Mouse (Mus musculus) layer of hippocampus, adult 2 months (tissue): ENCODE measurements around the gene Cyp2d11. TPM values are rescaled to one million over a fixed set of nuclear protein-coding genes. Genes with fewer than 3 reads are reported as not detected.
A peak's percentile ranks its signal among the peaks of the same experiment; 100 is the strongest.

ENCODE experiments used
- DNase-seq, 2 experiments: peaks; one replicate each; pipeline ENCODE4 v3.0.0; 2022; ENCODE audit warnings: low spot score in 2 of 2
- H3K27ac ChIP-seq: fragments of 200-600 bp; 2 replicates; pipeline ENCODE4 v1.8.1; 2022
- H3K4me3 ChIP-seq: fragments of 200-600 bp; 2 replicates; pipeline ENCODE4 v1.8.1; 2022; ENCODE audit warnings: mild to moderate bottlenecking
- CTCF ChIP-seq: fragments of 200-600 bp; conservative IDR thresholded peaks from 2 replicates; pipeline ENCODE4 v1.8.1; 2022; ENCODE audit warnings: antibody characterized with exemption, mild to moderate bottlenecking, moderate library complexity
- total RNA-seq, 2 experiments: library from RNA; stranded (reverse); gene quantifications; 2 replicates each; pipeline ENCODE4 v1.2.3; 2021

The Cyp2d11 gene
- total RNA-seq, 2 experiments from 2014 or later = 0.23 TPM; not detected in 1

DNA sequence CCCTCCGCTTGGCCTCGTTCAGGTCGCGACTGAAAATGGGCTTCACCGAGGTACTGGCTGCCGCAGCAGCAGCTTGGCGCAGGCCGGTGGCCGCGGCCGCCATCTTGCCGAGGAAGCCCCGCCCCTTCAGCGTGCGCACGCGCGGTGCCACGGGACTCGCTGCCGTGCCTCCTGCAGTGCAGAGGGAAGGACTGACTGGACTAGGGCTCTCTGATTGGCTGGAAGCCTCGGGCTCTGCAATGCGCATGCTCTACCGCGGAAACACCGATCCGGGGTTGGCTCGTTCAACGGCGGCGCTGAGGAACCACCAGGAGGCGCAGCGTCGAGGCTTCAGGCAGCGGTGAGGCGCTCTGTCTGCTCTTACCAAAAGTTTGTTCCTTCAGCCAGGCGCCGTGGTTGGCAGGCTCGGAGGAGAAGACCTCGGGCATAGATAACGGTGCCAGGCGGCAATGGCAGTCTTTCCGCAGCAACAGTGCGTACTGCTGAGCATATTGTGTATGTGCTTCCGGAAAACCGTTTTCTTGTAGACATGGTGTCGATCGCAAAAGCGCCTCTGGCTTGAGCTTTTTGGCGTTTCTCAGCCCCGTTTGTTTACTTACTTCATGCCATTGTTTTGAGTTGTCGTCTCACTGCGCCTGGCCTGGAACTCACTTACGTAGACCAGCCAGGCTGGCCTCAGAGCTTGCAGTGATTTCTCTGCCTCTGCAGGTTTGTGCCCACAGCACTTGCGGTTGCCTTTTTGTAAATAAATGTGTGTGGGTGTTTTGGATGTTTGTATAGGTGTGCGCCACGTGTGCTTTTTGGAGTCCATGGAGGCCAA, 39.5 kb downstream of the Cyp2d11 start, which contains the start of gene Ndufa6:
Gene Ndufa6, minus strand, starts transcription at position 197 of the 820 bp plus-strand sequence.
- H3K27ac ChIP-seq = peak within 1 kb of the TSS; percentile 99

DNA sequence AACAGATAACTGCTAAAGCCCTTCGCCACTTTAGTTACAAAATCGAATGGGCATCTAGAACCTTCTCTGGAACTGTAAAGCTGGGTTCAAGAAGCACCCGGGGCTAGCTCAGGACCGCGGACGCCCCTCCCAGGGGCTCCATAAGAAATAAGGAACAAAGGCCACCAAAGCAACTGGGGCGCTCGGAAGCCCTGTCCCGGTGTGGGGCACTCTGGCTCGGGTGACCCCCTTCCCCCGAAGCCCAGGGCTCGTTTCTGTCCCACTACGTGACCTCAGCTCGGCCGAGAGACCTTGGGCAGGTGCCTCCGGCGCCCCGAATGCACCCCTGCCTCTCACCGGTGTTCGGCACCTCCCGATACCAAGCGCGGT, 40.1 kb downstream of the Cyp2d11 start:
- DNase-seq = no peak
- no peak for TF ChIP-seq CTCF
- peak overlapping the region; percentile 88 for H3K4me3 ChIP-seq
- peak overlapping the region; percentile 99 for H3K27ac ChIP-seq

More for the DNA sequence above, 39.5 kb downstream of the Cyp2d11 start, which contains the start of gene Ndufa6:
- peak; percentile 97 for TF ChIP-seq CTCF
- DNase-seq = peak; percentile 97 to 98
- peak within 1 kb of the TSS; percentile 88 for H3K4me3 ChIP-seq

DNA sequence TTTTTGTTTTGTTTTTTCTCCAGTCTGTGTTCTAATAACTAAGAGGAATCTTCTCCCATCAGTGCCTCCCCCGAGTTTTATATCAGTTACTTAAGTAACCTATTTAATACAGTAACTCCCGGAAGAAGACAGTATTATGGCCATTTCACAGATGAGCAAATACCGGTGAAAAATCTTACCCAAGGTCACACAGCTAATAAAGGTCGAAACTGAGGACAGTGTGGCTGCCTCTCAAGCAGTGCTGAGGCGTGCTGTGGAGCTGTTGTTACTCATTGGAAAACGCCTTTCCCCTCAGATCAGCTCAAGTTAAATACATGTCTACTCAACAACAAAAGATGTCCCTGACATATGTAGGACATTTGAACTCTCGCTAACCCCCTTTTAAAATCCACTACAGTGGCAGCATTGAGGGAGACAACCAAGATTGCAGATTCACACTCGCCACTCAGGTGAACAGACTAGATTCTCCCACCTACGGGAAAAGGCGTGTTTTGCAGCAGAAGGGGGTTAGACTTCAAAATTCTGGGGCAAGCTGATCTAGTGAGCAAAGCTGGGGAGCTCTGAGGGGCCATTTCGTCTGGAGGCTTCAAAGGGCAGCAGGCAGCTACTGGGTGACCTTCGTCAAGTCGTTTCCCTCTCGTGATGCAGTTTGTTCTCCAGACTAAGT, 40.6 kb downstream of the Cyp2d11 start:
- Histone ChIP-seq H3K27ac (peak overlapping the region; percentile 99), H3K4me3 (peak overlapping the region; percentile 88)
- no peak for DNase-seq
- TF ChIP-seq CTCF = no peak

GRCm38 (mm10) chr15:82351480-82351879, 42.3 kb downstream of the Cyp2d11 start:
- TF ChIP-seq CTCF = no peak
- Histone ChIP-seq H3K27ac (no peak overlapping the region), H3K4me3 (no peak overlapping the region)
- DNase-seq = no peak

GRCm38 (mm10) chr15:82350349-82350748, 43.5 kb downstream of the Cyp2d11 start:
- no peak for DNase-seq
- no peak overlapping the region for H3K4me3 ChIP-seq
- no peak overlapping the region for H3K27ac ChIP-seq
- no peak for TF ChIP-seq CTCF

DNA sequence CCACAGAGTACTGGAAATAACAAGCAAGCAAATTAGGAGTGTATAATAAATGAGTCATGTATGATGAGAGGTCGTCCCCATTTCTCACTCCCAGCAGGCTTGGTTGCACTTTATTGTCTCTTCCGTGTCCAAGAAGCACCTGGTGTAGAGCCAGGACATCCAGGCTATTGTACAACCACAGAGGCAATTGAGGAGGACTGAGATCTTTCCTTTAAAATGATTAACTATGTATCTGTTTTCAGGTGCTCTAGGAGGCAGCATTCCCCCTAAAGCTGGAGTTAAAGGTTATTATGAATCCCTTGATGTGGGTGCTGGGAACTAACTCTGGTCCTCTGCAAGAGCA, 44.9 kb downstream of the Cyp2d11 start:
- DNase-seq = no peak
- no peak overlapping the region for H3K27ac ChIP-seq

DNA sequence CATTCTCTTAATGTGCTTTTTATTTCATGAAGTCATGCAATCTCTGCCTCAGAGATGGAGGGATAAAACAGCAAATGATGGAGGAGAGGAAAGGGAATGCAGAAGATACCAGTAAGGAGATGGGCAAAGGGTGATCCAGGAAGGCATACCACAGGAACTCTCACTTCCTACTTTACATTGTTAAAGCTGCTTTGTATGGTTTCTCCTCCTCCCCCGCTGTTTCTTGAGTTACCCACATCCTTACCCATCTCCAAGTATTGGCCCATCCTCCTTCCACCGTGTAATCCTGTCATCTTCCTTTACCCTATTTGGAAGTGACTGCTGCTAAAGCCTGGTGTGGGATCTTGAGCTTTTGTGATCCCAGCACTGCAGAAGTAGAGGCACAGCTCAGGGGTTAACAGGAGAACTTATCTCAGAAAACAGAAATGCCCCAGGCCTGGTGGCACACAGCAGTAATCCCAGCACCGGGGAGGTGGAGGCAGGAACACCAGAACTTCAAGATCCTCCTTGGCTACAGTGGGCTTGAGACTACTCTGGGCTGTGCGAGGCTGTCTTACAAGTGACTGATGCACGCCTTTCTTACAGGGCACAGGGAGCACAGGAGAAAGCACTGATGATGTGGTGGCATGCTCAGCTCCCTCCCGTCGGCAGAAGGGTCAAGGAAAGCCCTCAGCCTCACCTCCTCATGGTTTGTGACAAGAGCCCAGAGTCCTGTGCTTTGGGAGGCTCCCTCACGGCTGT, 45.4 kb downstream of the Cyp2d11 start:
- no peak for TF ChIP-seq CTCF
- H3K27ac ChIP-seq = no peak overlapping the region
- DNase-seq = no peak
- H3K4me3 ChIP-seq = no peak overlapping the region

More for the DNA sequence above, 44.9 kb downstream of the Cyp2d11 start:
- TF ChIP-seq CTCF = no peak
- no peak overlapping the region for H3K4me3 ChIP-seq

DNA sequence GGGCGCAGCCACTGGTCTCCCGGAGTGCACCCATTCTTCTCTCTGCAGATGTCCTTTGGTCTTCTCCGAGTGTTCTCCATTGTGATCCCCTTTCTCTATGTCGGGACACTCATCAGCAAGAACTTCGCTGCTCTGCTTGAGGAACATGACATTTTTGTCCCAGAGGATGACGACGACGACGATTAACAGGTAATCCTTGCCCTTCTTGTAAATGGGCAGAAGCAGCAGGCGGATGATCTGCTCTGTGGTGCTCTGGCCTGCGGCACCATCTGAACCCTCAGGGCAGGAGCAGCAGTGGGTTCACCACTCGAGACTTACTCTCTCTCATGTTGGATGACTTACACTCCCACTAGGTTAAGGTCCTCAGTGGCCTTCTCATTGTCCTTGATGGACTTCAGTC, 46.0 kb downstream of the Cyp2d11 start:
- TF ChIP-seq CTCF = no peak
- no peak for DNase-seq
- Histone ChIP-seq H3K27ac (no peak overlapping the region), H3K4me3 (no peak overlapping the region)

- no peak for DNase-seq
- no peak for TF ChIP-seq CTCF
- peak overlapping the region; percentile 92 for H3K4me3 ChIP-seq
- H3K27ac ChIP-seq = peak overlapping the region; percentile 97
These were observed 46.5 kb downstream of the Cyp2d11 start for GRCm38 (mm10) chr15:82347303-82347676.

DNA sequence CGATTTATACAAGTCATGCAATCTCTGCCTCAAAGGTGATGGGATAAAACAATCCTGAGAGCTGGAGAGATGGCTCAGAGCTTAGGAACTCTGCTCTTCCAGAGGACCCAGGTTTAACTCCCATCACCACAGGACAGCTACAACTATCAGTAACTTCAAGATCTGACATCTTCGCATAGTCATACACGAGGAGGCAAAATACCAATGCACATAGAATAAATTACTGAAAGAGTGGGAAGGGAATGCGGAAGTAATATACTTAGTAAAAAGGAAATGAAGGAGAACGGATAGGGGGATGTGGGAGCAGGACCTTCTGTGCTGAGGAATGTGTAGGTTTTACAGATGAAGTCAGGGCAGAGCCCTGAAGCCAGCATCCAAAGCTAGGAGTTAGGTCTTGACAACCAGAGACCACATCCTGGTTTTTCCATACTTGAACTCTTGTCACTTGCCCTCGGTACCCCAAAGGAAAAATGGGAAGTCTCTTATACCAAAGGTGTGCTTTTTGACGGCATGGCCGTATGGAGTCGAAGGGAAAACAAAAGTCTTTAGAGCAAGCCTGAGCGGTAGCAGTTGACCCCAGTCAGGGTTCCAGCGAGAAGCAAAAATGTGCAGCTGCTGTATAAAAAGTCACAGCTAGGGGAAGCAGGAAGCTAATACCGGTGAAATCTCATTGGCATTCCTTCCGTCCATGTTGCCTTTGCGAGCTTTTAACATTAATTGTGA, 47.1 kb downstream of the Cyp2d11 start:
- no peak for DNase-seq
- H3K4me3 ChIP-seq = peak overlapping the region; percentile 92
- peak; percentile 55 for TF ChIP-seq CTCF
- H3K27ac ChIP-seq = peak overlapping the region; percentile 97

DNA sequence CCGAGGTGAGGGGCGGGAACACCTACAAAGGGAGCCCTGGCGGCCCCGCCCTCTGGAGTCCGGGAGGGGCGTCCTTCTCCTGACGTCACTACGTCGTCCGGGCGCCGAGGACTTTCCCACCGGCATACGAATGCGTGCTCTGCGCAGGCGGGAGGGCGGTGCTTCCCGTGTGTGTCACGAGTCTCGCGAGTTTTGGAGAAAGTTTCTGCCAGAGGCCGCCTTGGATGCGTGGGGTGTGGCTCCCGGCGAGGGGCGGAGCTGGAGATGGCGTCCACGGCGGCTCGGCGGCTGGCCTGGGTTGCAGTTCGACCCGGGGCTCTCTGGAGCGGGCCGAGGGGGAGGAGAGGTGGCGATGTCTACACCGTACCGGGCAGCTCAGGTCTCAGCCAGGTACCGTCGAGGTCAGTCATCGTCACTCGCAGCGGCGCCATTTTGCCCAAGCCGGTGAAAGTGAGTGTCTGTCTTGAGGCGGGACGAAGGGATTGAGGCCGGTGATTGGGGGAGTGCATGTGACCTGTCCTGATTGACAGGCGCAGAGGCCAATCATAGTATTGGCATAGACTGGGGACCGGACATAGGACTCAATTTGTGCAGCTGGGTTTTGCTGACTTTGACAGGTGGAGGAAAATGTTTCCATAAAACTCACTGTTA, 47.9 kb downstream of the Cyp2d11 start:
- DNase-seq = peak; percentile 96 to 98
- Histone ChIP-seq H3K4me3 (peak overlapping the region; percentile 92), H3K27ac (peak overlapping the region; percentile 97)
- TF ChIP-seq CTCF = no peak

DNA sequence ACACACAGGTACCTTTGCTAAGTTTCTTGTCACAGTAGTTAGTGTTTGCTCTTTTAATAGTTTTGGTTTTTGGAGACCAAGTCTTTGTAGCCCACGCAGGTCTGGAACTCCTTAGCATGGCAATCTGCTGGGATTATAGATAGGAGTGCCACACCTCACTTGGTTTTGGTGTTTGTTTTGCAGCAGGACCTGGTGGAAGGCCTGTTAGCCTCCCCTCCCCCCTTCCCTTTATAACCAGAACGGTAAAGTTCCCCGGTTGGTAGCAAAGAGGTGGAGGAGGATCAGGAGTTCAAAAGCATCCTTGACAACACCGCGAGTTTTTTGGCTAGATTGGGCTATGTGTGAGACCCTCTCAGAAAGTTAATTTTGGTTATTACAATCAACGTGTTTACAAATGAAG, 48.9 kb downstream of the Cyp2d11 start:
- no peak overlapping the region for H3K4me3 ChIP-seq
- no peak for DNase-seq
- no peak overlapping the region for H3K27ac ChIP-seq
- TF ChIP-seq CTCF = no peak
